Mouse (Mus musculus): Measurements from ENCODE around the gene Kifc3. TPM values are rescaled to one million over a fixed set of nuclear protein-coding genes. Genes with fewer than 3 reads are reported as not detected.
A peak's percentile ranks its signal among the peaks of the same experiment; 100 is the strongest.
"Not testable (repeated sequence)": the region's sequence is repeated elsewhere in the genome, so short reads cannot be mapped to it uniquely, and the experiment has no call there.

Kifc3 gene
- polyA plus RNA-seq, 1 experiment from 2014 or later, result 22.0 TPM

DNA sequence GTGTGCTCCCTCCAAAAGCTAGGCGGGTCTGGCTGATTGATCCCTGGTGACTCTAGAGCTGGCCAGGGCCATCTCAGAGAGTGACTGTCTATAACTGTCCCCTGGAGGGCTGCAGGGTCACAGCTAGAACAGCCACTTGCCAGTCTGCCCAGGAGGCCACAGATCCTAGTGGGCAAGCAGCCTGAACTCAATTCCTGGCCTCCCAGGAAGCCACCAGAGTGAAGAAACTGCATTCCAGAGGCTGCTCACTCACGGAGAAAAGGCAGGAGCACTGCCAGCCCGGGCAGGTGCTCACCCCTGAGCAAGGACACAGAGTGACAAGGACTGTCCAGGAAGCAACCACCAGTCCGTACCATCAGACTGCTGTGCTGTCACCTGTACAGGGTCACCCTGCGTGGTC, 34.9 kb downstream of the Kifc3 start:
- H3K27ac ChIP-seq, result no peak overlapping the region
- no peak for ATAC-seq (ENCODE audit: low FRiP score)
- no peaks in the 10 kb centered on the region for H3K4me1 ChIP-seq (replicated peaks; ENCODE audit: control insufficient read depth, insufficient read depth, low read length)
- no peak overlapping the region for H3K4me3 ChIP-seq (replicated peaks; ENCODE audit: low read length)
- H3K36me3 ChIP-seq (replicated peaks; ENCODE audit: control insufficient read depth, insufficient read depth), result no peaks in the 10 kb centered on the region
- no peaks in the 10 kb centered on the region for H3K27me3 ChIP-seq (ENCODE audit: control insufficient read depth, insufficient read depth, low read length)
- H3K4me2 ChIP-seq (replicated peaks), result no peak overlapping the region
- H3K9ac ChIP-seq, result no peak overlapping the region
- WGBS, result 61% methylated on average over 5 of the region's 5 CpGs
- H3K9me3 ChIP-seq (ENCODE audit: control insufficient read depth, low read length), result no peaks in the 10 kb centered on the region
- no peak for DNase-seq (ENCODE audit: low spot score)

DNA sequence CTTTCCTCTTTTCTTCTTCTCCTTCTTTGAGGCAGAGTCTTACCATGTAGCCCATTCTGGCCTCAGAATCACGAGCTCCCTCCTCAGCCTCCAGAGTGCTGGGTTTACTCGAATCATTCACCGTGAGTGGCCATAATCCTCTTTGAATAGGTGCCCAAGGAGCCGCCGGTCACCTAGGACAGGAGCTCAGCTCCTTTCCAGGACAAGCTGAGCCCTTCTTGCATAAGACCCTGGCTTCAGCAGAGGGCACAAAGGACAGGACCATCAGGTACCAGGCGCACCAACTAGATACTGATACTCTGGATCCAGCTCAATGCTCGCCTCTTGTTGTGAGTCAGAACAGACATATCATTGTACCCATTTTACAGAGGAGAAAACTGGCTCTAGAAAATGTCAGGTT, 36.2 kb downstream of the Kifc3 start:
- 80% methylated on average over 7 of the region's 7 CpGs for WGBS
- H3K27ac ChIP-seq, result no peak overlapping the region
- no peak for ATAC-seq (ENCODE audit: low FRiP score)

DNA sequence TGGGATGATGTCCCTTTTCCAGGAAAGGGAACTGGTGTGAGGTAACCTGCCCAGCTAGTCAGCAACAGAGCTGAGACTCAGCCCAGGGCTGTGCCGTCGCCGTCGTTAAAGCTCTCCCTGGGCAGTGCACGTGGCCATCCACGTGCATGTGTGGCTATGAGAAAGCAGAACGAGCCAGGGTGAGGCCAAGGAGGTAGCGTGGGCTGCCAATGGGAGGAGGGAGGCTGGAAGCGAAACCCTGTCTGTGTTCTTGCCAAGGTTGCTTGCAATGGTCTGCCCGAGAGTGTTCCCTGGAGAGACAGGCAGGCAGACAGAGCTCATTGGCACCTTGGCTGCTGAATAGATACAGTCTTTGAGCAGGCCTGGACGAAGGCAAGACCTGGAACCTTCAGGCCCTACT, 36.7 kb downstream of the Kifc3 start:
- ATAC-seq (ENCODE audit: low FRiP score) (no peak), DNase-seq (ENCODE audit: low spot score) (no peak)
- H3K27ac ChIP-seq, result no peak overlapping the region
- no peaks in the 10 kb centered on the region for H3K4me1 ChIP-seq (replicated peaks; ENCODE audit: control insufficient read depth, insufficient read depth, low read length)
- H3K4me3 ChIP-seq (replicated peaks; ENCODE audit: low read length), result no peak overlapping the region
- H3K27me3 ChIP-seq (ENCODE audit: control insufficient read depth, insufficient read depth, low read length), result no peaks in the 10 kb centered on the region
- H3K9ac ChIP-seq, result no peak overlapping the region
- H3K36me3 ChIP-seq (replicated peaks; ENCODE audit: control insufficient read depth, insufficient read depth), result no peaks in the 10 kb centered on the region
- H3K9me3 ChIP-seq (ENCODE audit: control insufficient read depth, low read length), result no peaks in the 10 kb centered on the region
- H3K4me2 ChIP-seq (replicated peaks), result no peak overlapping the region
- WGBS, result 63% methylated on average over 11 of the region's 11 CpGs

More for the DNA sequence above, 36.2 kb downstream of the Kifc3 start:
- no peak overlapping the region for H3K4me3 ChIP-seq (replicated peaks; ENCODE audit: low read length)
- H3K4me1 ChIP-seq (replicated peaks; ENCODE audit: control insufficient read depth, insufficient read depth, low read length), result no peaks in the 10 kb centered on the region
- no peaks in the 10 kb centered on the region for H3K9me3 ChIP-seq (ENCODE audit: control insufficient read depth, low read length)
- no peaks in the 10 kb centered on the region for H3K36me3 ChIP-seq (replicated peaks; ENCODE audit: control insufficient read depth, insufficient read depth)
- no peak for DNase-seq (ENCODE audit: low spot score)
- no peak overlapping the region for H3K9ac ChIP-seq
- no peaks in the 10 kb centered on the region for H3K27me3 ChIP-seq (ENCODE audit: control insufficient read depth, insufficient read depth, low read length)
- no peak overlapping the region for H3K4me2 ChIP-seq (replicated peaks)

DNA sequence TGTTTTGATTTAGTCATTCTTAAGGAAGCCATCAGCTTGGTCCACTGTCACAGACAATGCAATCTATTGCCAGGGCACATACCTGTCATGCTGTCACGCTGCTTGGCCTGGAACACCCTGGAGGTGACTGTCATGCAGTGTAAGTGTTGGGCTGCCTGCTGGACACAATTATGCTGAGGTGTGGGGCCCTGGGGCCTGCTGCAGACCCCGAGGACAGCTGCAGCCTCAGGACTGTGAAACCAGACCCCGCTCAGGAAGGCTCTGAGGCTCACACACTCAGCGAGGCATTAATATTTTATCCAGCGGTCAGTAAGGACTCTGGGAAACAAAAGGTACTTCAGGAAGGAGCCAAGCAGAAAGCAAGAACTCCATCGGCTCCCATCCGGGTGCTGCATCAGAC, 38.1 kb downstream of the Kifc3 start:
- no peaks in the 10 kb centered on the region for H3K4me1 ChIP-seq (replicated peaks; ENCODE audit: control insufficient read depth, insufficient read depth, low read length)
- H3K27me3 ChIP-seq (ENCODE audit: control insufficient read depth, insufficient read depth, low read length), result no peaks in the 10 kb centered on the region
- H3K9ac ChIP-seq, result no peak overlapping the region
- no peak overlapping the region for H3K4me2 ChIP-seq (replicated peaks)
- H3K36me3 ChIP-seq (replicated peaks; ENCODE audit: control insufficient read depth, insufficient read depth), result no peaks in the 10 kb centered on the region
- ATAC-seq (ENCODE audit: low FRiP score) (peak; percentile 27; the same call in 1 of the 2 replicates), DNase-seq (ENCODE audit: low spot score) (no peak)
- 54% methylated on average over 7 of the region's 7 CpGs for WGBS
- H3K9me3 ChIP-seq (ENCODE audit: control insufficient read depth, low read length), result no peaks in the 10 kb centered on the region
- no peak overlapping the region for H3K4me3 ChIP-seq (replicated peaks; ENCODE audit: low read length)
- no peak overlapping the region for H3K27ac ChIP-seq

DNA sequence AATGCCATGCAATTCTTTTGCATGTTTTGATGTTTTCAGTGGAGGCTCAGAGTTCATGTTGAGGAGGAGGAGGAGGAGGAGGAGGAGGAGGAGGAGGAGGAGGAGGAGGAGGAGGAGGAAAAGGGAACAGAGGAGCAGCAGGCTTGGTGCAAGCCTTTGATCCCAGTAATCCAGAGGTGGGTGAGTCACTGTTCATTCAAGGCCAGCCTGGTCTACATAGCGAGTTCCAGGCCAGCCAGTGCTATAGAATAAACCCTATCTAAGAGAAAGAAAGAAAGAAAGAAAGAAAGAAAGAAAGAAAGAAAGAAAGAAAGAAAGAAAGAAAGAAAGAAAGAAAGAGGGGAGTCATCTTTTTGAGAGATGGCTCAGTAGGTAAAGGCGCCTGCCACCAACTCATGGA, 38.6 kb downstream of the Kifc3 start:
- H3K9me3 ChIP-seq (ENCODE audit: control insufficient read depth, low read length); H3K9ac ChIP-seq; H3K27ac ChIP-seq; H3K4me1 ChIP-seq (replicated peaks; ENCODE audit: control insufficient read depth, insufficient read depth, low read length); DNase-seq (ENCODE audit: low spot score); H3K4me3 ChIP-seq (replicated peaks; ENCODE audit: low read length); H3K36me3 ChIP-seq (replicated peaks; ENCODE audit: control insufficient read depth, insufficient read depth); ATAC-seq (ENCODE audit: low FRiP score); H3K4me2 ChIP-seq (replicated peaks); H3K27me3 ChIP-seq (ENCODE audit: control insufficient read depth, insufficient read depth, low read length): not testable (repeated sequence)
- WGBS, result 84% methylated on average over 2 of the region's 2 CpGs

DNA sequence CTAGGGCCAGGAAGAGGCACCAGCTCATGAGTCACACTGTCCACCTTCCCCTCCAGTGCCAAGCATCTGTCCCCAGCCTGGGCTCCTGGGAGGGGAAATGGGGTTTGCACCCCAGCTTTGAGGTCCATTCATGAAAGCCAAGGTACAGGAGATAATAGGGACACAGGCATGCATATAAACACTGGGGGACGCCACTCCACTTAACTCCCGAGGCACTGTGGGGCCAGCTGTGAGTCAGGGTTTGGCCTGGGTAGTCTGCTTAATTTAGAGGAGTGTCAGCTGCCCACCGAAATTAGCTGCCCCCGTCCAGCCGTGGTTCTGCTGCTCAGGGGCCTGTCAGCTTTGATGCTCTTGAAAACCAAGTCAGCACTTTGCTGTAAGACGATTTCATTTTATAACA, 39.8 kb downstream of the Kifc3 start:
- no peak for ATAC-seq (ENCODE audit: low FRiP score)
- DNase-seq (ENCODE audit: low spot score), result no peak
- Histone ChIP-seq H3K27me3 (ENCODE audit: control insufficient read depth, insufficient read depth, low read length) (no peaks in the 10 kb centered on the region), H3K9me3 (ENCODE audit: control insufficient read depth, low read length) (no peaks in the 10 kb centered on the region), H3K4me3 (replicated peaks; ENCODE audit: low read length) (no peak overlapping the region), H3K36me3 (replicated peaks; ENCODE audit: control insufficient read depth, insufficient read depth) (no peaks in the 10 kb centered on the region), H3K9ac (no peak overlapping the region), H3K4me2 (replicated peaks) (no peak overlapping the region), H3K27ac (no peak overlapping the region), H3K4me1 (replicated peaks; ENCODE audit: control insufficient read depth, insufficient read depth, low read length) (no peaks in the 10 kb centered on the region)
- 37% methylated on average over 6 of the region's 6 CpGs for WGBS

DNA sequence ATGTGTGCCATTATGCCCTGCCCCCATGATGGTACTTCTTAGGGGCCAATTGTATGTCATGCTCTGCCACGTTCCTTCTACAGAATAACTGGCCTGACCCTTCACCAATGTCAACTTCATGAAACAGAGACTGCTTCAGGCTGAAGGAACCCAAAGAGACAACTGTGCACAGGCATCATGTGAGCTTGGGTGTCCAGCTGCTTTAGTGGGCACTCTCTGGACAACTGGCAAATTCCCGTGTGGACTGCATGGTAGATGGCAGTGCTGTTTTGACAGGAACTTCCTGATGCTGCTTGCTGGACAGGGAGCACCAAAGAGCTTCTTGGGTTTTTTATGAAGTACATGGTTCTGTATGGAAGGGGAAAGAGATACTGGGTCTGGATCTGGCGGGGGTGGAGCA, 43.3 kb downstream of the Kifc3 start:
- no peak overlapping the region for H3K4me2 ChIP-seq (replicated peaks)
- H3K36me3 ChIP-seq (replicated peaks; ENCODE audit: control insufficient read depth, insufficient read depth), result no peaks in the 10 kb centered on the region
- no peak overlapping the region for H3K27ac ChIP-seq
- H3K9ac ChIP-seq, result no peak overlapping the region
- H3K9me3 ChIP-seq (ENCODE audit: control insufficient read depth, low read length), result no peaks in the 10 kb centered on the region
- ATAC-seq (ENCODE audit: low FRiP score) (no peak), DNase-seq (ENCODE audit: low spot score) (no peak)
- H3K4me1 ChIP-seq (replicated peaks; ENCODE audit: control insufficient read depth, insufficient read depth, low read length), result no peaks in the 10 kb centered on the region
- WGBS, result 81% methylated on average over 3 of the region's 3 CpGs
- H3K27me3 ChIP-seq (ENCODE audit: control insufficient read depth, insufficient read depth, low read length), result no peaks in the 10 kb centered on the region
- H3K4me3 ChIP-seq (replicated peaks; ENCODE audit: low read length), result no peak overlapping the region

DNA sequence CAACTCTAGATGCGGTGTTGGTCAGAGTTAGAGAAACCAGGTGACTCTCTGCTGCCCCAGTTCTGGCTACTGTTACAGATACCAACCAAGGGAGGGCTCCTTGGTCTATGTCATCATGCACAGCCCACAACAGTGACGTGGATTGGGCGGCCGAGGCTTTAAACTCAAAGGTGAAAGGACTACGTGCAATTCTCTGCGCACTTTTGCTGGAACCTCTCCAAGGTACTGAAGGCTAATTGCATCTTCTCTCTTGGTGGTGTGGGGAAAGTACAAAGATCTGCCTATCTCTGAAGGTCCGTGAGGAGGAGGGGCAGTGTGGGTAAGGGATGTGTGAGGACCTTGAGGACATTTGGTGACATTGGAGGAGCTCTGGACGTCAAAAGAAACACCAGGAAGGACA, 44.0 kb downstream of the Kifc3 start:
- Histone ChIP-seq H3K9me3 (ENCODE audit: control insufficient read depth, low read length) (no peaks in the 10 kb centered on the region), H3K4me1 (replicated peaks; ENCODE audit: control insufficient read depth, insufficient read depth, low read length) (no peaks in the 10 kb centered on the region), H3K4me2 (replicated peaks) (no peak overlapping the region), H3K4me3 (replicated peaks; ENCODE audit: low read length) (no peak overlapping the region), H3K27ac (no peak overlapping the region), H3K36me3 (replicated peaks; ENCODE audit: control insufficient read depth, insufficient read depth) (no peaks in the 10 kb centered on the region), H3K27me3 (ENCODE audit: control insufficient read depth, insufficient read depth, low read length) (no peaks in the 10 kb centered on the region), H3K9ac (no peak overlapping the region)
- DNase-seq (ENCODE audit: low spot score) (no peak), ATAC-seq (ENCODE audit: low FRiP score) (no peak)
- 85% methylated on average over 8 of the region's 8 CpGs for WGBS

DNA sequence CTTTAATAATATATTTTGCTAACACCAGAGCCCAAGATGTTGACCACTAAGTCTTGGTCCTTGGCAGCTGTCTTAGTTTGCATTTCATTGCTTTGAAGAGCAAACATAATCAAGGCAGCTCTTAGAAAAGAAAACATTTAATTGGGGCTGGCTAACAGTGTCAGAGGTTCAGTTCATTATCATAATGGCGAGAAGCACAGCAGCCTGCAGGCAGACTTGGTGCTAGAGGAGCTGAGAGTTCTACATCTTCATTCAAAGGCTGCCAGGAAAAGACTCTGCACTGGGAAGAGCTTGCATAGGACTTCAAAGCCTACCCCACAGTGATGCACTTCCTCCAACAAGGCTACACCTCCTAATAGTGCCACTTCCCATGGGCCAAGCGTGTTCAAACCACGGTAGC, 45.5 kb downstream of the Kifc3 start:
- DNase-seq (ENCODE audit: low spot score), result no peak
- ATAC-seq (ENCODE audit: low FRiP score), result no peak
- Histone ChIP-seq H3K9ac (no peak overlapping the region), H3K4me1 (replicated peaks; ENCODE audit: control insufficient read depth, insufficient read depth, low read length) (no peaks in the 10 kb centered on the region), H3K36me3 (replicated peaks; ENCODE audit: control insufficient read depth, insufficient read depth) (no peaks in the 10 kb centered on the region), H3K4me2 (replicated peaks) (no peak overlapping the region), H3K27ac (no peak overlapping the region), H3K4me3 (replicated peaks; ENCODE audit: low read length) (no peak overlapping the region), H3K9me3 (ENCODE audit: control insufficient read depth, low read length) (no peaks in the 10 kb centered on the region), H3K27me3 (ENCODE audit: control insufficient read depth, insufficient read depth, low read length) (no peaks in the 10 kb centered on the region)
- 73% methylated on average over 3 of the region's 3 CpGs for WGBS

DNA sequence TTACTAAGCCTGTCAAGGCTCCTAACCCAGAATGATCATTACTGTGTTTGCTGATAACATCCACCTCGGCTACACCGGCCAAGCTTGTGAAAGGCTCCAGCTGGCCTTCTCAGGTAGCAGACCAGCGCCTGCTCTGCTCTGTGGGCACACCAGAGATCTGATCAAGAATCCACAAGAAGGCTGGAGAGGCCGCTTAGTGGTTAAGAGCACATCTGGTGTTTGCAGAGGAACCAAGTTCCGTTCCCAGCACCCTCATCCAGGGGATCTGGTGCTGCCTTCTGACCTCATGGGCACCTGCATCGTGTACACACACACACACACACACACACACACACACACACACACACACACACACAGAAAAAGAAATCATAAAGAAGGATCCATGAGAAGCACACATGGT, 46.5 kb downstream of the Kifc3 start:
- Histone ChIP-seq H3K9me3 (ENCODE audit: control insufficient read depth, low read length) (no peaks in the 10 kb centered on the region), H3K4me2 (replicated peaks) (no peak overlapping the region), H3K27ac (no peak overlapping the region), H3K4me1 (replicated peaks; ENCODE audit: control insufficient read depth, insufficient read depth, low read length) (no peaks in the 10 kb centered on the region), H3K36me3 (replicated peaks; ENCODE audit: control insufficient read depth, insufficient read depth) (no peaks in the 10 kb centered on the region), H3K27me3 (ENCODE audit: control insufficient read depth, insufficient read depth, low read length) (no peaks in the 10 kb centered on the region), H3K9ac (no peak overlapping the region), H3K4me3 (replicated peaks; ENCODE audit: low read length) (no peak overlapping the region)
- ATAC-seq (ENCODE audit: low FRiP score), result no peak
- 89% methylated on average over 6 of the region's 6 CpGs for whole genome bisulfite sequencing
- no peak for DNase-seq (ENCODE audit: low spot score)

Measured in hindbrain, embryonic 14.5 days (tissue).